Mouse (Mus musculus): ENCODE results near the gene Ddx25. TPM values are rescaled to one million over a fixed set of nuclear protein-coding genes. Genes with fewer than 3 reads are reported as not detected.

Ddx25 gene
- polyA plus RNA-seq, 1 experiment from 2014 or later = 7.8 TPM

GRCm38 (mm10) chr9:35535110-35535509 is 23.2 kb downstream of the Ddx25 start:
- H3K27ac ChIP-seq = peak overlapping the region; percentile 40; the same call in 1 of the 2 replicates
- peaks cover 28% of the 10 kb centered on the region for H3K4me1 ChIP-seq
- DNase-seq (ENCODE audit: extremely low spot score, low spot score) = peak; percentile 68
- WGBS = 15% methylated on average over 2 of the region's 2 CpGs
- H3K27me3 ChIP-seq (ENCODE audit: poor library complexity, severe bottlenecking) = no peaks in the 10 kb centered on the region
- H3K9me3 ChIP-seq = no peaks in the 10 kb centered on the region
- no peaks in the 10 kb centered on the region for H3K36me3 ChIP-seq (replicated peaks)
- no peak overlapping the region for H3K4me3 ChIP-seq

DNA sequence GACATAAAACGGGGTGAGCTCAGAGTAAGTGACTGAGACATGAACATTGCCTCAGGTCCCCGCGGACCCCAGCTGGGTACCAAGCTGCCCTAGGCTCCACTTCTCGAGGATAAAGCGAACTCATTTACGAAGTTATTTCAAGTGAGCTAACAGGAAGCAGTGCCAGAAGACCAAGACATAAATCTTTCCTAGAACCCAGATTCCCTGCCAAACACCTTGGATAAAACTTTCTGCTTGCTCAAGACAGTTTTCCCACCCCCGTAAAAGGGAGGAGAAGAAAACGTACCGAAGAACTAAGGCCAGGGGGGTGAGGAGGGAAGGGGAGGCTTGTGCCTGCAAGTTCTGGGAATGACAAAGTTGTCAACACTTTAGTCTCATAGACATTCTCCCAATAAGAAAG is 25.1 kb downstream of the Ddx25 start:
- Histone ChIP-seq H3K27ac (no peak overlapping the region), H3K27me3 (ENCODE audit: poor library complexity, severe bottlenecking) (no peaks in the 10 kb centered on the region), H3K9me3 (no peaks in the 10 kb centered on the region), H3K4me3 (no peak overlapping the region), H3K4me1 (peaks cover 29% of the 10 kb centered on the region), H3K36me3 (replicated peaks) (no peaks in the 10 kb centered on the region)
- WGBS = 88% methylated on average over 9 of the region's 9 CpGs
- DNase-seq (ENCODE audit: extremely low spot score, low spot score) = no peak

- Histone ChIP-seq H3K27me3 (ENCODE audit: poor library complexity, severe bottlenecking) (no peaks in the 10 kb centered on the region), H3K27ac (peak overlapping the region; percentile 48; the same call in 1 of the 2 replicates), H3K4me3 (no peak overlapping the region), H3K36me3 (replicated peaks) (no peaks in the 10 kb centered on the region), H3K9me3 (no peaks in the 10 kb centered on the region), H3K4me1 (peaks cover 17% of the 10 kb centered on the region)
- peak; percentile 47 for DNase-seq (ENCODE audit: extremely low spot score, low spot score)
- WGBS = 19% methylated on average over 1 of the region's 1 CpGs
Observed at GRCm38 (mm10) chr9:35529796-35530195, 28.5 kb downstream of the Ddx25 start.

GRCm38 (mm10) chr9:35529141-35529540 is 29.2 kb downstream of the Ddx25 start:
- no peaks in the 10 kb centered on the region for H3K27me3 ChIP-seq (ENCODE audit: poor library complexity, severe bottlenecking)
- no peak overlapping the region for H3K27ac ChIP-seq

DNA sequence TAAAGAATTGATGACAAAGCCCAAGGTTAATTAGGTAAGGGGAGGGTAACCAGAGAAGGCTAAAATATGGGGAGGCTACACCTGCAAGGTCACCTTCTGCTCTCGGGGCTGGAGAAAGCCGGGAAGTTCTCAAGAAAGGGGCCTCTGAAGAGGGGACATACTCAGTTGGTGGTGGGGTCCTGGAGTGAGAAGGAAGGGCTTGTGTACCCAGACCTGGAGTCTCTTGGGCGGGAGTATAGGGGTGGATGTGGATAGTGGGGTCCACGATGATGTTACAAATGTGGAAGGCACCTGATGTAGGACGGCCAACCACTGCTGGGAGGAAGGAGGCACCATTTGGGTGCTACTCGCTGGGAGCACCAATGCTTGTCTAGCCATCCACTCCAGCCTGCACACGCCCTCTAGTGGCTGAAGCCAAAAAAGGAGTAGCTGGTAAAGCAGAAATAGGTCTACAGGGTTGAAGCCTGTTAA is 34.4 kb downstream of the Ddx25 start:
- no peak overlapping the region for H3K4me3 ChIP-seq
- H3K27me3 ChIP-seq (ENCODE audit: poor library complexity, severe bottlenecking) = no peaks in the 10 kb centered on the region; the same call in 1 of the 2 replicates
- 36% methylated on average over 7 of the region's 7 CpGs for WGBS
- H3K36me3 ChIP-seq (replicated peaks) = no peaks in the 10 kb centered on the region
- H3K27ac ChIP-seq = no peak overlapping the region
- H3K4me1 ChIP-seq = peaks cover 33% of the 10 kb centered on the region
- peak; percentile 51 for DNase-seq (ENCODE audit: extremely low spot score, low spot score)
- no peaks in the 10 kb centered on the region for H3K9me3 ChIP-seq

More at GRCm38 (mm10) chr9:35529141-35529540, 29.2 kb downstream of the Ddx25 start:
- no peaks in the 10 kb centered on the region for H3K36me3 ChIP-seq (replicated peaks)
- H3K4me1 ChIP-seq = peaks cover 19% of the 10 kb centered on the region
- H3K4me3 ChIP-seq = no peak overlapping the region
- no peak for DNase-seq (ENCODE audit: extremely low spot score, low spot score)
- no peaks in the 10 kb centered on the region for H3K9me3 ChIP-seq
- 70% methylated on average over 3 of the region's 3 CpGs for WGBS

DNA sequence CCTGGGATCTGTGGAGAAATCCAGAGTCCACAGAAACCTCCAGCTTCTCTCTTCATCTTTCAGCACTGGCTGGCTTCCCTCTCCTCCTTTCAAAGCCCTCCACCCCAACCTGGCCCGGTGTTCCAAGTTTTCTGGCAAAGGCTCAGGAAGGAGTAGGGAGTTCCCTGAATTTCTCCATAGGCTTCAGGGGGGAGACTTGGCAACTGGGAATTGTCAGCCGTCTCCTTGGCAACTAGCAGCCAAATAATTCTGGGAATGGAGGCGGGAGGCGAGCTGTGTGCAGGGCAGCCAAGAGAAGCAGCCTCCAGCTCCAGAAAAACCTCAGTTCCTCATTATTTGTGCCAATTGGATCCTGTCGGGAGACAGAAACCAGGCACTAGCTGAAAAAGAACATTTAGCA is 34.8 kb downstream of the Ddx25 start:
- H3K36me3 ChIP-seq (replicated peaks) = no peaks in the 10 kb centered on the region
- peaks cover 33% of the 10 kb centered on the region for H3K4me1 ChIP-seq
- 37% methylated on average over 5 of the region's 5 CpGs for WGBS
- peak overlapping the region; percentile 3; the same call in 1 of the 2 replicates for H3K27ac ChIP-seq
- peak; percentile 33 for DNase-seq (ENCODE audit: extremely low spot score, low spot score)
- H3K27me3 ChIP-seq (ENCODE audit: poor library complexity, severe bottlenecking) = no peaks in the 10 kb centered on the region; the same call in 1 of the 2 replicates
- H3K9me3 ChIP-seq = no peaks in the 10 kb centered on the region
- no peak overlapping the region for H3K4me3 ChIP-seq

DNA sequence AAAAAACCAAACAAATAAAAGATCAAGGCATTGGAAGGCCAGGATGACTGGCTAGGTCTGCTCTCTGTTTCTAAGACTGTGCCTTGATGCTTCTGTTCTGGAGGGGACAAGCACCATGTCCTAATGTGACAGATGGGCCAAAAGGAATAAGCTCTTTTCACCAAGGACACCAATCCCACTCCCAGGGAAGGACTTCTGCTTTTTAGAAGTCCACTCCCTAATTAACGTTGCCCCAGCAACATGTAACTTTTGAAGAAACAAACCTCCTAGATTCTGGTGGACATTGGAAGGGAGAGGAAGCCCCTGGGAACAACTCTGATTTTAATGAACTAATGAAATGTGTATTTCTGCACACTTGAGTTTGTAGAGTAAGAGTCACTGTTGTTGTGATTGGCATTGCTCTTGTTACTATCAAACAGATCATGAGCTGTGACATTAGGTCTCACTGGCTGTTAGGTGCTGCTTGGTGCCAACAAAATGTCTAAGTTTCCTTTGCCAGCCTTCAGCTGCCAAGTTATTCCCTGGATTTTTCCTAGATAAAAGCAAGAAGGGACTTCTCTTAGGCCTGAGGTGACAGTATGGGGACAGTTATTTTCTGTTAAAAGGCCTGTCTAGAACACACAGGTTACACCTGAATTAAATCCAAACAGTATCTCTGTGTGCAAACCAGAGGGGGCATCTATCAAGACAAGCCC is 35.4 kb downstream of the Ddx25 start:
- WGBS = 89% methylated on average over 1 of the region's 1 CpGs
- no peaks in the 10 kb centered on the region for H3K36me3 ChIP-seq (replicated peaks)
- H3K9me3 ChIP-seq = no peaks in the 10 kb centered on the region
- no peaks in the 10 kb centered on the region; the same call in 1 of the 2 replicates for H3K27me3 ChIP-seq (ENCODE audit: poor library complexity, severe bottlenecking)
- H3K27ac ChIP-seq = 0 out of 2 replicates have a peak overlapping the region, but pooled peaks have one; percentile 3
- no peak overlapping the region for H3K4me3 ChIP-seq
- peaks cover 30% of the 10 kb centered on the region for H3K4me1 ChIP-seq
- no peak for DNase-seq (ENCODE audit: extremely low spot score, low spot score)

- Histone ChIP-seq H3K27ac (no peak overlapping the region), H3K36me3 (replicated peaks) (no peaks in the 10 kb centered on the region), H3K4me3 (no peak overlapping the region), H3K27me3 (ENCODE audit: poor library complexity, severe bottlenecking) (no peaks in the 10 kb centered on the region; the same call in 1 of the 2 replicates), H3K9me3 (no peaks in the 10 kb centered on the region), H3K4me1 (peaks cover 30% of the 10 kb centered on the region)
- WGBS = 82% methylated on average over 2 of the region's 2 CpGs
- no peak for DNase-seq (ENCODE audit: extremely low spot score, low spot score)
Observed at GRCm38 (mm10) chr9:35522241-35522640, 36.1 kb downstream of the Ddx25 start.

- Histone ChIP-seq H3K36me3 (replicated peaks) (no peaks in the 10 kb centered on the region), H3K27me3 (ENCODE audit: poor library complexity, severe bottlenecking) (no peaks in the 10 kb centered on the region; the same call in 1 of the 2 replicates), H3K4me1 (peaks cover 30% of the 10 kb centered on the region), H3K27ac (0 out of 2 replicates have a peak overlapping the region, but pooled peaks have one; percentile 26), H3K9me3 (no peaks in the 10 kb centered on the region), H3K4me3 (no peak overlapping the region)
- DNase-seq (ENCODE audit: extremely low spot score, low spot score) = no peak
- 84% methylated on average over 6 of the region's 6 CpGs for WGBS
Observed at GRCm38 (mm10) chr9:35520631-35521348, 37.5 kb downstream of the Ddx25 start.

GRCm38 (mm10) chr9:35518169-35518568 is 40.2 kb downstream of the Ddx25 start, which contains the start of gene Gm1113:
TSS of gene Gm1113 (minus strand) at chr9:35518269.
- H3K36me3 ChIP-seq (replicated peaks) = no peaks in the 10 kb centered on the region
- H3K4me3 ChIP-seq = no peak within 1 kb of the TSS

DNA sequence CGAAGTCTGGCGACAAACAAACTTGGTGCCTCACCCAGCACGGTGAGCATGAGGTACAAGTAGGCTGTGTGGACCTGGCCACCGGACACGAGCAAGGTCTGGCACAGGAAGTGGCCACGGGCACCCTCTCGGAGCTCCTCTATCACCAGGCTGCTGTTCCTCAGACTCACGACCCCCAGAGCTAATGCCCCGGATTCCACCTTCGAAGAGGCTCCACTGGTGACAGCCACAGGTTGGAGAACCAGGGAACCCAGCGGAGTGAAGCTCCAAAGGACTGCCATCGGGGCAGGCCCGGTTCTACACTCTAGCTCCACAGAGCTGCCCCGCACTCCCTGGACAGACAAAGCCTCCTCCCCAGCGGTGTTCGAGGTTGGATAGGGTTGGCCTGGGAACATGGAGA is 41.6 kb downstream of the Ddx25 start:
- Histone ChIP-seq H3K9me3 (no peaks in the 10 kb centered on the region), H3K27me3 (ENCODE audit: poor library complexity, severe bottlenecking) (no peaks in the 10 kb centered on the region)
- 92% methylated on average over 16 of the region's 16 CpGs for WGBS

More at GRCm38 (mm10) chr9:35518169-35518568, 40.2 kb downstream of the Ddx25 start, which contains the start of gene Gm1113:
- H3K27ac ChIP-seq = no peak within 1 kb of the TSS
- H3K27me3 ChIP-seq (ENCODE audit: poor library complexity, severe bottlenecking) = no peaks in the 10 kb centered on the region
- no peak for DNase-seq (ENCODE audit: extremely low spot score, low spot score)
- peaks cover 17% of the 10 kb centered on the region for H3K4me1 ChIP-seq
- WGBS = 84% methylated on average over 3 of the region's 3 CpGs
- no peaks in the 10 kb centered on the region for H3K9me3 ChIP-seq

DNA sequence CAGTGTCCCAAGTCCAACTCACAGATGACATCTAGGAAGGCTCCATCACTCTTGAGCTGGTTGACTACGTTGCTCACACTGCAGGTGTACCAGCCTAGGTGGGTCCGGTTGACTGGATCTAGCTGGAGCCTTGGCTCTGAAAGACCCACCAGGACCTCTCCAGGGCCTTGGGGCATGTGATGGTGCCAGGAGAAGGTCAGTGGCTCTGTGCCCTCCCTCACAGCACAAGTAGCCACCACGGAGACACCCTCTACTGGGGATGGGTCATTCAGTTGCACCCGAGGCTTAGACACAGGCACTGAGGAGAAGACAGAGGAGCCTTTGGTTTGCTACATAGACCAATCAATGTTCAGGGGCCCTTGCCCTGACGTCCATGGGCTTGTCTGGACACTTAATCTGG is 42.1 kb downstream of the Ddx25 start:
- WGBS = 83% methylated on average over 5 of the region's 5 CpGs
- no peaks in the 10 kb centered on the region for H3K27me3 ChIP-seq (ENCODE audit: poor library complexity, severe bottlenecking)
- DNase-seq (ENCODE audit: extremely low spot score, low spot score) = no peak
- no peaks in the 10 kb centered on the region for H3K9me3 ChIP-seq
- no peak overlapping the region for H3K4me3 ChIP-seq
- H3K27ac ChIP-seq = no peak overlapping the region
- peaks cover 5% of the 10 kb centered on the region; the same call in 1 of the 2 replicates for H3K4me1 ChIP-seq
- H3K36me3 ChIP-seq (replicated peaks) = no peaks in the 10 kb centered on the region

More for the DNA sequence above, 41.6 kb downstream of the Ddx25 start:
- no peak for DNase-seq (ENCODE audit: extremely low spot score, low spot score)
- no peak overlapping the region for H3K4me3 ChIP-seq
- H3K36me3 ChIP-seq (replicated peaks) = no peaks in the 10 kb centered on the region
- H3K27ac ChIP-seq = no peak overlapping the region
- H3K4me1 ChIP-seq = peaks cover 9% of the 10 kb centered on the region; the same call in 1 of the 2 replicates

Measured in forebrain, embryonic 10.5 days (tissue).